Mouse (Mus musculus) bone marrow macrophage, adult 2 months (primary cell): ENCODE data around the gene Map4.

Experiments used
- CTCF ChIP-seq: IDR thresholded peaks from 2 replicates; pipeline ENCODE4 v1.5.1; 2012; ENCODE audit warnings: low read depth, mild to moderate bottlenecking, low read length, moderate library complexity
- POLR2A ChIP-seq: IDR thresholded peaks from 2 replicates; pipeline ENCODE4 v1.6.1; 2012; ENCODE audit warnings: mild to moderate bottlenecking, low read depth, low read length, borderline replicate concordance

GRCm38 (mm10) chr9:110057200-110057599 lies 125.9 kb downstream of the Map4 start:
- TF ChIP-seq CTCF = no peak
- TF ChIP-seq POLR2A = no peak
